Mouse (Mus musculus): ENCODE results near the gene Fxyd7.
A peak's percentile ranks its signal among the peaks of the same experiment; 100 is the strongest.

Gene Fxyd7

GRCm38 (mm10) chr7:31076492-31076891 is 25.2 kb upstream of the Fxyd7 start, which contains the start of gene Fxyd3:
Gene Fxyd3, minus strand, starts transcription at chr7:31076704.
- DNase-seq, result no peak

- peak in 1 of 2 experiments; percentile 29 for DNase-seq
Observed at GRCm38 (mm10) chr7:31074713-31075069, 23.4 kb upstream of the Fxyd7 start.

DNA sequence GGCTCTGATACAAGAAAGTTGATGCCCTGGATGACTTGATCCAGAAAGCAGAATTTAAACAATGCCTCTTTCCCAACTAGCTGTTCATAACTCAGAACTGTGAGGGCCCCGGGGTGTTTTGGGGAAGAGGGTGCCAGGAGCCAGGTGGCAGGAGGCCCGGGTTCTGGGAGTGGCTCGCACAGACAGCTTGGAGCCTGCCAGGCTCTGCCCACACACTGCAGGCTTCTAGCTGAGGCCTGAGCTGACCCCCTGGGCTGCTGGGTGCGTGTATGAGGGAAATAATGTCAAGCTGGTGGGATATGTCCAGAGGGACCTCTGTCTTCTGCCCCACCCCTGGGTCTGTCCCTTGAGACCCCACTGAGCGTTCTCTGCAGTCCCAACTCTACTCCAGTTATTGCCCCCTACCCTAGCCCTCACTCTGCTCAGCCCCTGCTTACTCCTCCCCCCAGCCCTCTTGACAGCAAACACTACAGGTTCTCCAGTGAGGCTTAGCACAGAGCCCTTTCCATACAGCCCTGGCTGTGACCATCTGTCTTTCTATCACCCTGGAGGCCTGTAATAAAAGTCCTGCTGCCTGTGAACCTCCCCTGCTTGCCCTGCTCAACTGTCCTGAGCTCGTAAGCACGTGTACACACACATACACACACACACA is 22.9 kb upstream of the Fxyd7 start:
- no peak for DNase-seq

- DNase-seq, result no peak
Observed at GRCm38 (mm10) chr7:31073546-31073945, 22.3 kb upstream of the Fxyd7 start.

- DNase-seq, result peak; percentile 44 to 46
Observed at GRCm38 (mm10) chr7:31072326-31072725, 21.1 kb upstream of the Fxyd7 start.

- DNase-seq, result peak; percentile 37 to 47
Observed at GRCm38 (mm10) chr7:31070324-31070723, 19.1 kb upstream of the Fxyd7 start.

DNA sequence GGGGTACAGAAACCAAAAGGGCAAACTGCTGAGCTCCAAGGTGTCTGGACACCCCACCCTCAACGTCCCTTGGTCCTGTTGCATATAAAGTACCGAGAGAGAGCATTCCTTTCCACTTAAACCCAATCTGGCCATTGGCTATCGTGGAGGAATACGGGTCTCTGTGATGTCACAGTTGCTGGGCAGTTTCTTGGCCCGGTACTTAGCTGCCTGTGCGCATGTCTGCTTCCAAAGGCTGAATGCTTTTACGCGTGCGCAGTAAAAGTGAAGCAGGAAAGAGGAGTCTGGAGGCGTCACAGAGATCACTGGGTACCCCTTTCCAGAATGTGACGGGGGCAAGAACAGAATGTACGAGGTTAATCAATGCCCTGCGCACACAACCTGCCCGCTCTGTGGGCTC is 18.2 kb upstream of the Fxyd7 start:
- DNase-seq, result peak; percentile 49 to 54

DNA sequence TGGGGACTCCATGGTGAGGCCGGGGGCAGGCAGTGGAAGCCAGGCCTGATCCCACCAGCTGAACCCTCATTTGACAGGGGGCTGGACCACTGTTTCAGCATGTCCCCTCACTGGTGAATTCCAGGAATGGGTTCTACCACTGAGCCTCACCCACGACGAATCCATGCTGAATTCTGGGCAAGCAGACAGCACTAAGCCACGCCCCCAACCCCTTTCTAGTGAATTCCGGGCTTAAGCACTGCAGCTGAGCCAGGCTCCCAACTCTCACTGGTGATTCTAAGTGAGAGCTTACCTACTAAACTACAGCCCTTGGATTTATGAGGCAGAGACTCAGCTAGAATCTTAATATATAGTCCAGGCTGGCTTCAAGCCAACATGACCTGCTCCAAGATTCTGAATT is 16.6 kb upstream of the Fxyd7 start:
- no peak for DNase-seq

DNA sequence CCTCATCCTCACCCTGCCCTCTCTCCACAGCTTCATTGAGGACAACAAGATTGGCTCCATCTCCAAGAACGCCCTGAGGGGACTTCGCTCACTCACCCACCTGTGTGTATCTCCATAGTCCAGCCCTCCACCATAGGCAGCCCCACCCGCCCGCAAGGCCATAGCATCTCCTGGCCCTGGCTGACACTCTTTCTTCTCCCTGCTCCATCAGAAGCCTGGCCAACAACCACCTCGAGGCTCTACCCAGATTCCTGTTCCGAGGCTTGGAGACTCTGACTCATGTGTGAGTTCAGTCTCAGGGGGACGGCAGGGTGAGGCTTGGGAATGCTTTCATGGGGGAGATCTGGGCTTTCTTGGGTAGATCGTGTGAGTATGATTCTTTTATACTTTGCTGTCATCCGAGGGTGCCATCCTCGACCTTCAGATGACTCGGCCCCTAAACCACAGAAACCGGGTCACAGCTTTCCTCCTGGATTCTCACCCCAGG is 11.8 kb upstream of the Fxyd7 start:
- DNase-seq, result no peak

DNA sequence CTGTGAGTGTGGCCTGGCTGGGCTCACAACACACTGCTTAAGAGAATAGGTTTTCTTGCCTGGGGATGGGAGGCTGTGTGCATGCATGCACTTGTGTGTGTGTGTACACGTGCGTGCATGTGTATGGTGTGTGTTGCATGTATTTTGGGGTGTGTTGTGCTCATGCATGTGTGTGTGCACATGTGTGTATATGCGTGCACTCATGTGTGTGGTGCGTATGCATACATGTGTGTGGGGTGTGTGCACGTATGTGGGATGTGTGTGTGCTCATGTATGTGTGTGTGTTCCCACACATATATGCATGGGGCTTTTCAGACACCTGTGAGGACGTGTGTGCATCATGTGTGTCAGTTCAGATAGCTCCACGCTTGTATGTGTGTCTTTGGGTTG is 9.3 kb upstream of the Fxyd7 start:
- no peak for DNase-seq

DNA sequence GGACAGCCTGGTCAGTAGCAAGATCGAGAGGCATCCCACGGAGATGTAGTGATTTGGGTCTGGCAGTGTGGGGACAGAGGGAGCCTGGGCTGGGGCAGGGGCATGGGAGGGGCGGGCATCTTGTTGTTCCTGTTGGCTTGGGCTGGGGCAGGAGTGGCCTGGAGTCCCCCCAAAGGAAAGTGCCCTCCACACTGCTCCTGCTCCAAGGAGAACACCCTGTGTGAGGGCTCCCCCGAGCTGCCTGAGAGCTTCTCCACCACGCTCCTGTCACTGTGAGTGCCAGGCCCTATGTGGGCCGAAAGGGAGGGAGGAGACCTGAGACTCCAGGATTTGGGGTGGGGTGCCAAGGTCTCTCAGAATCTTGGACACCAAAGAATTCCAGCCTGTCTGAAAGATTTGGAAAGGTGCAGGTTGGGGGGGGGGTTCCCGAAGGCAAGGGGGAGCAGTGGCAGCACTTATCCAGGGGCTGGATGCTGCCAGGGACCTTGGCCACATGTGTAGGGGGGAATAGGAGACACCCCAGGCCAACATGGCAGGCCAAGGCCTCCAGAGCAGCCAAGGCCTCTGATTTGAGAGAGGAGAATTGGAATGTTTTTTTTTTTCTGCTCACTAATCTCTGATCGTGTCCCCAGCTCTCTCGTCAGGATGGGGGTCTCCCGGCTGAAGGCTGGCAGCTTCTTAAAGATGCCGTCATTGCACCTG is 8.8 kb upstream of the Fxyd7 start:
- no peak for DNase-seq

GRCm38 (mm10) chr7:31059108-31059507 is 7.8 kb upstream of the Fxyd7 start, which contains the start of gene Lgi4:
Gene Lgi4, plus strand, starts transcription at chr7:31059342.
- DNase-seq, result peak; percentile 85 to 87

- peak in 1 of 2 experiments; percentile 4 for DNase-seq
Observed at GRCm38 (mm10) chr7:31058211-31058610, 6.9 kb upstream of the Fxyd7 start.

DNA sequence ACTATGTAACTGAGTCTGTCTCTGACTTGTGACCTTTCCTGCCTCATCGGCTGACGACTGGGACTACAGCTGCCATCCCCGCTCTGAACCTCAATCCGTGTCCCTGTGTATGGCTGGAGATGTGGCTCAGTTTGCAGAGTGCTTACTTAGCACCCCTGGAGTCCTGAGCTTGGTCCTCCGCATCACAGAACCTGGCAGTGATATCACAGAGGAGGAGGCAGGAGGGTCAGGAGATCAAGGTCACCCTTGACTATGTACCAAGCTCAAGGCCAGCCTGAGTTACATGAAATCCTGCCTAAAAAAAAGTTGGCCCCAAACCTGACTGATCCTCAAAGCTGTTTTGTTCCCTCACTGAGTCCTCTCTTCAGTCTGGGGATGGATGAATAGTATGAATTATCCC is 6.5 kb upstream of the Fxyd7 start:
- DNase-seq, result no peak

DNA sequence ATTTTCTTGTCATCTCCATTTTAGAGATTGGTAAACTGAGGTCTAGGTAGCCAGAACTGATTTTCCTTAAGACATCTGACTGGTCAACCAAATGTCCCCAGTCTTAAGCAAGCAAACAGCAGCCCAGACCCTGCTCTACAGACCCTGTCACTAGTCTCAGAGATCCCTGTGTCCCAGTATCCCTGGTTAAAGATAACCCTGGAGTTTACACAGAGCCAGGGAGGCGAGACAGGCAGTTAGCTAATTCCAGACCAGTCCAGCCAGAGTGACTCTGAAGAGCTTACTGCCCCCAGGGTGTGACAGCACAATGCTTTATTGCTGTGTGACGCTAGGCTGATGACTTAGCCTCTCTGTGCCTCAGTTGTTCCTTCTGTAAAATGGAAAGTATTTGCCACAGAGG is 5.8 kb upstream of the Fxyd7 start, which contains the start of gene Fxyd1:
Fxyd1 (minus strand) TSS at position 129 of the 400 bp plus-strand sequence.
- DNase-seq, result no peak

DNA sequence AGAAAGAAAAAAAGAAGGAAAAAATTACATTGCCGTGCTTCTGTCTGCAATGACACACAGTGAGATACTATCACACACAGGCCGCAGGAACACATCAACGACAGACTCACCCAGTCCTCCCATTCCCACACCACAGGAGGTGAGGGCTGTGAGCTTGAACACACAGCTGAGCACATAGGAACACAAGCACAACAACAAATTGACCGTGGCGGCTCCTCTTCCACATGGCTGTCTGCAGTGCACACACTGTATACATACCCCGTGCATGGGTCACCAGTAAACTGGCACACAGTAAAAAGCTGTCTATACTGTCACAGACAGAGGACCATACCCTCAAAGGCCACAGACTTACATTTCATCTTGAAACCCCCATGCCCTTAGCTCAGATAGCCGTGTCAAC is 5.2 kb upstream of the Fxyd7 start:
- DNase-seq, result no peak

DNA sequence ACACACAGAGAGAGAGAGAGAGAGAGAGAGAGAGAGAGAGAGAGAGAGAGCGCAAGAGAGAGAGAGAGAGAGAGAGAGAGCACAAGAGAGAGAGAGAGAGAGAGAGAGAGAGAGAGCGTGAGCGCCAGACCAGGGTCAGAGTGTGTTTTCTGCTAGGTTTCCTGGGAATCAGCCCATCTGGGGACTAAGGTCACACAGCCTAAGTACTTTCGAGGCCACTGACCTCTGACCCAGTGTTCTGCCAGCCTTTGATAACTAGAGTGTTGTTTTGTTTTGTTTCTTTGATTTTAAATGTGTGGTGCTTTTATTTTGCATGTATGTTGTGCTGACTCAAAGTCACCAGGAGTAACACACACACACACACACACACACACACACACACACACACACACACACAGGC is 4.6 kb upstream of the Fxyd7 start:
- DNase-seq, result no peak

DNA sequence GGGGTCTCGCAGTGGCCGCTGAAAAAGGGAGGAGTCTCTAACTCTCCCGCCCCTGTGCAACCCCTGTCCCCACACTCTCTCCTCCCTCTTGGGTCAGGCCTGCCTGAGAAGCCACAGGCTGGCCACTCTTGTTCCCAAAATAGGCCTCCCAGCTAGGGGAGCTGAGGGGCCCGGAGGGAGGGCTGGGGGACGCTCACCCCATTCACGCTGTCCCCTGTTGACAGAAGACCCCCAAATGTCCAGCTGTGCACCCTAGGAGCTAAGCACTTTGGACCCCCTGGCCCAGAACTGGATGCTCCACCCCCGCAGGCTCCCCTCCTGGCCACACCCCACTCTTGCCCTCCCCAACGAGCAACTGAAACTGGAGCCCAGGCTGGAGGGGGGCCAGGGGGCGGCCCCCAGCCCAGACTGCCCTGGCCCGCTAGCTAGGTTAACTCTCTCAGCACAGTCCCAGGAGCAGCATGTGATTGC is 4.1 kb upstream of the Fxyd7 start:
- DNase-seq, result peak in 1 of 2 experiments; percentile 41

DNA sequence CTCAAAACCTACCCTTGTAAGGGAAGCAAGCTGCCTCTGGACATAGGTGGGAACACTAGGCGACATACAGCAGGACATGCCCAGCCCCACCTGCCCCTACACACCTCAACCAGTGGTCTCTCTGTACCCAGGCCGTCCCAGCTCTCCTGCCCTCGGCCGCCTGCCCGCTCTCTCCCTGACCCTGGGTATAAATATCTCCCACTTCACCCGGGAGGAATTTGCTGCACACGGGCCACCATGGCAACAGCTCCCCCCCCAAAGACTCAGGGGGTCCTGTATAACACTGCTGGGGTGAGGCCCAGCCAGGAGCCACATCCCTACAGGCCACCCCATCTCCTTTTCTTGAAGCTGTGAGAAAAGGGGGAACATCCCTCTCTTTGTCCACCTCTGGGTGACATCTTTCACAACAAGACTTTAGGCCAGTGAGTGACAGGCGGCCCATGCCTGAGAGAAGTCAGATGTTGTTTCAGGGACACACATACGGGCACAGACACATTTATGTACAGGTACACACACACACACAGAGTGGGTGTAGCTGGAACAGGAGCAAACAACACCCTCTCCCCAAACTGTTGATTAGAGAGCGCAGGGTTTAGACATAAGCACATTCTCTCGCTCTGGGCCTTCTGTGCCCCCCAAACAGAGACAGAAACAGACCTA is 3.5 kb upstream of the Fxyd7 start:
- no peak for DNase-seq

DNA sequence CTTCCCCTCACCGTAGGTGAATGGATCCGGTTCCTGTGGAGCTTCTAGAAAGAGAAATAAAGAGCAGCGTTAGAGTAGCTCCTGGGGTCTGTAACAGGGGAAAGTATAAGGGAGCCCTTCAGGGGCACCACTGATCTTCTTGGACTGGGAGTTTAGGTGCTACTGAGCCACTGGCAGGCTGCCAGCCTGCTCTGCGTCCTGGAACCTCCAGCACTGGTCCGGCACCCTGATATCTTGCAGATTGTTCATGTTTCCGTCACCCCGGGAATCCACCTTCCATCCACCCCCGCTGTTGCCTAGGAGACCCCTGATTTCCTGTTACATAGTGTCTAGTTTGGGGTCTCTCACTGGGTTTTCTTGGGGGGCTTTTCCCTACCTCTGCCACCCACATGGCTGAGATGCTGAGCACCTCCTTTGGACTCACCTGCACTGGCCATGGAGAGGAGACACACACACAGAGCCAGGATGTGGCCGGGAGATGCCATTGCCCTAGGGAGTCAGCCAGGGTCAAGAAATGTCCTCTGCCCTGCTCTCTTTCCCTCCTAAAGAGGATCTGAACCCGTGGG is 2.7 kb upstream of the Fxyd7 start:
- DNase-seq, result peak; percentile 43 to 48

DNA sequence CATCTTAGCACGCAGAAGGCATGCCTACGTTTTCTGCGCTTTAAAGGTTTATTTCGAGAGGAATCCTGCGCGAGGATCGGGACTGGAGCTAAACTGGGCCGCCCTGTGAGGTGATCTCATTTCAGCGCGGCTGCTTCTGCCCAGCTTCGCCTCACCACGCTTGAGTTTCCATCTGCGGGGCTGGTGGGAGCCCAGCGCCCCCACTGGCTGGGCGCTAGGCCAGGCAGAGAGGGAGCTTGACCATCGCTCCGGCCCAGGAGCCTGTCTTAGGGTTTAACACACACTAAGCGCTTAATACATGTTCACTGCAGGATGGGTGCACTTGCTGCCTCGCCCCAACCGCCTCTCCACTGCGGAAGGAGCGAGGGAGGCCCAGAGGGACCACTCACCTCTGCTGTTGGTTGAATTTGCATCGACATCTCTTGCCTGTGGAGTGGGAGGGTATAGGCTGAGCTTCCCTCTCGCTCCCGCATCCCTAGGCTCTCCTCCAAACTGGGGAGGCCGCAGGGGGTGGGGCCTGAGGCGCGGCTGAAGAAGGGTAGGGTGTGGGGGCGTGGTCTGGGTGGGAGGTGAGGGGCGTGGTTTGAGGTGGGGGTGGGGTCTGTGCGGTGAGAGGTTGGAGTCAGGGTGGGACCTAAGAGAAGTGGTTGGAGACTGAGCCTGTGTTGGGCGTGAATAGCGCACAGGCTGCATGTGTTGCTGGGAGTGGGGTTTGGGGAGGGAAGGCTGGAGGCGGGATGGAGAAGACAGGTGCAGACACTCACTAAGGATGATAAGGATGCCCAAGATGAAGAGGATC is 1.6 kb upstream of the Fxyd7 start:
- peak; percentile 82 to 91 for DNase-seq

DNA sequence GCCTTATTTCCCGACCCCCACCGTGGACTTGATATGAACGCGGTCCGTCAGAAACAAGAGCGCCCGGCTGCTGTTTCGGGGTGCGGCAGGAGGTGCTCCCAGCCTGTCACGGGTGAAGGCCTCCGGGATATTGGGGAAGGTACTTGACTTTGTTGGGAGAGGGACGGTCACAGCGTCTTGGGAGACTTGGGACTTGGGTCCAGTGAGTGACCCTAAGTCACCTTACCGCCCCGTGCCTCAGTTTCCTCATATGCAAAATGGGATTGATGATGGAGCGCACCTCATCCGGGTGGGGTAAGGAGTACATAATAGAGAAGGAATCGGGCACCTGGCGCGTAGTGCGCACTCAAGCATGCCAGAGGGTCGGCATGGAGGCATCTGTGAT is 976 bp upstream of the Fxyd7 start:
- DNase-seq, result peak; percentile 26 to 31
